Mouse (Mus musculus) embryonic facial prominence, embryonic 12.5 days (tissue): ENCODE measurements around the gene Gm10961. TPM values are rescaled to one million over a fixed set of nuclear protein-coding genes. Genes with fewer than 3 reads are reported as not detected.
A peak's percentile ranks its signal among the peaks of the same experiment; 100 is the strongest.

Experiments used
- ATAC-seq: fragments of 200-750 bp; cut with Nextera tagmentation; 2 replicates; pipeline ENCODE4 v1.8.0; 2017; ENCODE audit not compliant: insufficient number of reproducible peaks, insufficient read depth, low FRiP score, low TSS enrichment
- H3K27ac ChIP-seq: fragments of 300-500 bp; sonication (generic); 2 replicates; pipeline ENCODE4 v1.5.1; 2016; ENCODE audit warnings: mild to moderate bottlenecking
- H3K27me3 ChIP-seq: fragments of 300-500 bp; sonication (generic); 2 replicates; pipeline ENCODE4 v1.6.1; 2016; ENCODE audit warnings: mild to moderate bottlenecking, moderate library complexity
- H3K36me3 ChIP-seq: fragments of 300-500 bp; sonication (generic); 2 replicates; pipeline ENCODE4 v1.6.1; 2016; ENCODE audit warnings: mild to moderate bottlenecking
- H3K4me1 ChIP-seq: fragments of 300-500 bp; sonication (generic); 2 replicates; pipeline ENCODE4 v1.6.1; 2016
- H3K4me2 ChIP-seq: fragments of 300-500 bp; sonication (generic); replicated peaks from 2 replicates; pipeline ENCODE4 v1.6.1; 2016; ENCODE audit warnings: mild to moderate bottlenecking, moderate library complexity
- H3K4me3 ChIP-seq: fragments of 300-500 bp; sonication (generic); 2 replicates; pipeline ENCODE4 v1.5.1; 2016; ENCODE audit warnings: mild to moderate bottlenecking
- H3K9ac ChIP-seq: fragments of 300-500 bp; sonication (generic); 2 replicates; pipeline ENCODE4 v1.6.1; 2016; ENCODE audit warnings: mild to moderate bottlenecking, moderate library complexity
- H3K9me3 ChIP-seq: fragments of 300-500 bp; sonication (generic); 2 replicates; pipeline ENCODE4 v1.6.1; 2016; ENCODE audit warnings: mild to moderate bottlenecking, moderate library complexity
- WGBS: fragments of 180-500 bp; shearing (Covaris S2); methylation state at CpG from one replicate; pipeline ENCODE4 v1.1.7; 2016; 5-methylcytosine and 5-hydroxymethylcytosine counted together
- polyA plus RNA-seq: library from polyadenylated mRNA; unstranded; fragments of >200 nt; fragmentation: Nextera tagmentation; extraction: Ambion mirVana; gene quantifications from 2 replicates; pipeline ENCODE4 v1.2.1, GENCODE M21; 2016

Gene Gm10961
- polyA plus RNA-seq = not detected in 2 replicates

DNA sequence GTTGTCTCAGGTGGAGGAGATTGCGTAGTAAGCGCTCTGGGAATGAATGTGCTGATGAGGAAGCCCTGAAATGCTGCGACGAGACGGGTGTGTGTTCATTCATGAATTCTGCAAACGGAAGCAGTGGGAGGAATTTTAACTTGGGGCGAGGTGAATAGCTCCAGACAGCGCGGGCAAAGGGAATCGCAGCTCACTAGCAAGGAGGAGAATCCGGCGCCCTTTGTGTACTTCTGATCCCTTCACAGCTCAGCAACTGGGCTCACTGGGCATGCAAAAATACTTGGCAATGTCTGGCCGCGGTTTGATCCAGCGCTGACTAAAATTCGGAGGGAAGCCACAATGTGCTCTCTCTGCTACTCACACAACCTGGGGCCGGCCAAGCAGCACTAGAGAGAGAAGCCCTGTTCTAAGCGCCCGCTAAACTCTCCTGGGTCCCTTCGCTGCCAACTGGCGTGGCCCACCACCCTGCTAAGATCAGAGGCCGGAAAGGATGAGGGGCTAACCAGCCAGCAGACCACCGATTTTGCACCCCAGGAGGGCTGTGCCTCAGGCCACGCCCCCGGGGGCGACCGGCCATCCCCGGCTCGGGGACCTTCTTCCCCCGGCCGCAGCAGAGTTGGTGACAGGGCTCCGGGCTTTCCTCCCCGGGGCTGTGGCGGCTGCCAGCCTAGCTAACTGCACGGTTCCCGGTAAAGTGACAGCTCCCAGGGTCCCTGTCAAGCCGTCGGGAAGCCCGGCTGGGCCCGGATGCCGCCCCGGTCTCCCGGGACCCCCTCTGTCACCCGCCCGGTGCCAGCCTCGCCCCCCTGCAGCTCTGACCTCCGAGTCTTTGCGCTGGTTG, at the start of gene Gm10961:
Gene Gm10961, plus strand, starts transcription at position 641 of the 841 bp plus-strand sequence.
- no peaks in the 10 kb centered on the region for H3K9me3 ChIP-seq
- 1% methylated on average over 48 of the region's 48 CpGs for WGBS
- peak within 1 kb of the TSS; percentile 81 for H3K4me3 ChIP-seq
- peak; percentile 85 for ATAC-seq
- H3K36me3 ChIP-seq = peaks cover 29% of the 10 kb centered on the region
- peak within 1 kb of the TSS; percentile 93 for H3K27ac ChIP-seq
- peaks cover 10% of the 10 kb centered on the region; the same call in 1 of the 2 replicates for H3K4me1 ChIP-seq
- peak within 1 kb of the TSS; percentile 94 for H3K9ac ChIP-seq
- H3K27me3 ChIP-seq = no peaks in the 10 kb centered on the region
- H3K4me2 ChIP-seq = peak within 1 kb of the TSS; percentile 68

DNA sequence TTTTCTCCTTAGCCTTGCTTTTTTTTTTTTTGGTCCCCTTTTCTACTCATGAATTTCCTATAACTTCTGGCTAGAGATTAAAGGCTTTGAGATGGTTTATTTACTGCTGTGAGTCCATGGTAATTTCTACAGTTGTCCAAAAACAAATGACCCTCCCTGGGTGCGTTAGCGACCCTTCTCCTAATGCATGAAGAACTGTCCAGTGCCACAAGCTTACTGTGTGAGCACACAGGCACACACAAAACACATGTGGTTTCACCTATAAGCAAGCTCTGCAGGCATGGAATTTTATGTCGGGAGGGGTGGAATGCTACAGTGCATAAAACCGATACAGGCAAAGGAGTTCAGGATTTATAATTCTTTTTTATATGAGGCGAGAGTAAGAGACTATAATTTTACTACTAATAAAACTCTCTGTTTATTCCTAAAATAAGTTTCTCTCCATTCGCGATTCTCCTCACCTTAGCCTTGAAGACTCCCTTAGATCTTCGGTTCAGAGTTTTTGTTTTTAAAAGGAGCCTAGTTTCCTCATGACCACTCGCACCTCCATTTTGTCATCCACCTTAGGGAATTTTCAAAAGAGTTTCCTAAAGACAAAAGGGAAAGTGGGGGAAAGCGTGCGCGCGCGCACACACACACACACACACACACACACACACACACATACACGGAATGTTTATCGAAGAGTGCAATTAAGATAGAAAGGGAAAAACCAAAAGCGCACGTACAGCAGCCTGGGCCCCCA, 48.8 kb upstream of the Gm10961 start:
- H3K9me3 ChIP-seq = no peaks in the 10 kb centered on the region
- peak overlapping the region; percentile 76 for H3K4me2 ChIP-seq
- peaks cover 69% of the 10 kb centered on the region for H3K27me3 ChIP-seq
- peak overlapping the region; percentile 62 for H3K9ac ChIP-seq
- H3K27ac ChIP-seq = peak overlapping the region; percentile 80
- H3K4me1 ChIP-seq = peaks cover 31% of the 10 kb centered on the region; the same call in 1 of the 2 replicates
- H3K36me3 ChIP-seq = no peaks in the 10 kb centered on the region
- WGBS = 2% methylated on average over 18 of the region's 18 CpGs
- ATAC-seq = no peak
- peak overlapping the region; percentile 41 for H3K4me3 ChIP-seq

DNA sequence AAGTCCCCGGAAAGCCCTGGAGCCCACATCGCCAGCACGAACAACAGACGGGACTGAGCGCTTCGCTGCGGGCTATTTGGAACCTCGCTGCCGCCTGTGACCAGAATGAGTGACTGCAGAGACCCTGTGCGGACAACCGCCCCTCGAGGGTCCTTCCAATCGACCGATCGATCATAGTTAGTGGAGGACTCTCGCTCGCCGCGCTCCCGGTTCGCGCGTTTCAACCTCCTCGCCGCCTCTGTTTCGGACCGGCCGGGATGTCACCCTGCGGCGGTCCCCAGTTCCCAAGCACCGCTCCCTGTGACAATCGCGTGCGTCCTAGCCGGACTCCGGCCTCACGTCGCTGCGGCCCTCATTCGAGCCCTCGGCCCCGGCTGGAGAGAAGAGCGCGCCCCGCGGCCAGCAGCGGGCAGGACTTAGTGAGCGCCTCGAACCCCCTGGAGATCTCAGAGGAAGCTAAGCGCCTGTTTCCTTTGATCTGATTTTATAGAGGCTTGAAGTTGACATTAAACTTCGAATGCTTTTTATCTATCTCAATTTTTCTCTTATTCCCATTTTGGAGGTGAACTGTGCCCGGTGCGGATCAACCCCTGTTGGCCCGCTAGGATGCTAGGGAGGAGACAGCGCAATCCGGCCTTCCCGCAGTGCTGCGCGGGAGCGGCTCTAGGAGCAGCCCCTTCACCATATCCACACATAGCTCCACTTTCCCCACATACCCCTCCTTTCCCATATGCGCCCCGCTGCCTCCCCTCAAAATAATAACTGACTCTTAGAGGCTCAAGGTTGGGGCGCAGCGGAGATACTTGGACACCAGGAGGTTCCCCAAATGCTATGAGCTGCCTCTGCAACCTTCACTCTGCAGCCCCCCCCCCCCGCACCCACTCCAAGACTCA, 48.0 kb upstream of the Gm10961 start:
- no peak for ATAC-seq
- H3K9ac ChIP-seq = peak overlapping the region; percentile 62
- H3K36me3 ChIP-seq = no peaks in the 10 kb centered on the region
- H3K4me1 ChIP-seq = peaks cover 31% of the 10 kb centered on the region; the same call in 1 of the 2 replicates
- peak overlapping the region; percentile 76 for H3K4me2 ChIP-seq
- no peaks in the 10 kb centered on the region for H3K9me3 ChIP-seq
- peak overlapping the region; percentile 80 for H3K27ac ChIP-seq
- WGBS = under 1% methylated on average over 65 of the region's 65 CpGs
- peak overlapping the region; percentile 41 for H3K4me3 ChIP-seq
- peaks cover 77% of the 10 kb centered on the region for H3K27me3 ChIP-seq

DNA sequence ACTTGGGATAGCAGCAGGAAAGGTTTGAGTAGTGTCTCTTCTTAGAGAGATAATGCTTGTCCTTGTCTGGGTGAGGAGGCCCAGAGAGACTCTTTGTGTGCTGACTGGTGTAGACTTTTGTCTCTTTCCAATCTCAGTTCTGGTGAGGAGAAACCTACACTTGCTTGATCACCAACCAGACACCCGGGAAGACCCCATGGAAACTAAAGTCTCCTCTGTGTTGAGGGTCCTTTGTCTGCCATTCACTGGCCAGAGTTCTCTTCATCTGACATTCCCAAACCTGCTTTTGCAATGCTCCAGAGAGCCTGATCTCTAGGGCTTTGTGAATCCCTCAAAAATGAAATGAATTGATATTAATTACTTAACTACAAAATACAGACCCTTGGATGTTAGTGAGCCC, 47.2 kb upstream of the Gm10961 start:
- no peak overlapping the region; the same call in 1 of the 2 replicates for H3K4me3 ChIP-seq
- peaks cover 31% of the 10 kb centered on the region; the same call in 1 of the 2 replicates for H3K4me1 ChIP-seq
- H3K27me3 ChIP-seq = peaks cover 82% of the 10 kb centered on the region
- no peak overlapping the region for H3K9ac ChIP-seq
- WGBS = 4% methylated on average over 1 of the region's 1 CpGs
- H3K4me2 ChIP-seq = peak overlapping the region; percentile 76
- H3K36me3 ChIP-seq = no peaks in the 10 kb centered on the region
- no peak for ATAC-seq
- peak overlapping the region; percentile 80; the same call in 1 of the 2 replicates for H3K27ac ChIP-seq
- H3K9me3 ChIP-seq = no peaks in the 10 kb centered on the region

DNA sequence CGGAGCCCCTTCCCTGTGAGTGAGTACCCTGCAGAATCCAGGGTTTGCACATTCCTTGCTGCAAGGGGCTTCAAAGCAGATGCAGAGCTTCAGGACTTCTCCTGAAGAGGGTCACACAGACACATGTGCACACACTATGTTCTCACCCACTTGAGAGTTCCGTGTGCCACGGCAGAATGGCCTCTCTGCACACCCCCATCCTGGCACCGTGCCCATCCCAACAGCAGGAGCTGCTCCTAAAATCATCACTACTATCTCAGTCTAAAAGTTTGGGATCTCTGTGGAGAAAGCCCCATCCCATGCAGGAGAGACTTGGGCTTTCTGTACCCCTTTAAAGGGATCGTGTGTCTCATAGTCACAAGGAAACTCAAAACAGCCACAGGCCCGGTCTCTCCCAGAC, 44.6 kb upstream of the Gm10961 start:
- H3K27me3 ChIP-seq = peaks cover 69% of the 10 kb centered on the region
- no peak for ATAC-seq
- 0 out of 2 replicates have a peak overlapping the region, but pooled peaks have one; percentile 2 for H3K27ac ChIP-seq

DNA sequence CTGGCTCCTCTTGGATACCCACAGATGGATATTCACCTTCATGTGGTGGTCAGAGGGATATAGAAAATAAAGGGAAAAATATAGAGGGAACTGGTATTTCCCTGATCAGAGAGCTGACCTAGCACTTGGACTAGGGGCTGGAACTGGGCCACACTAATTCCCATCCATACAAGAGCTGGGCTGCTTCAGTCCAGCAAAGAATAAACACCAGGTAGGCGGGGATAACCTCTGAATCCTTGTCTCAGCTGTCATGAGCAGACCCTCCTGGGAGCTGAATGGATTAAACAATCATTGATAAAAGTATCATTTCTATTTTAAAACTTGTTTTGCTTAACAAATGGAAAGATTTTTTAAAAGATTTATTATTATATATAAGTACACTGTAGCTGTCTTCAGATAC, 39.5 kb upstream of the Gm10961 start:
- no peaks in the 10 kb centered on the region for H3K36me3 ChIP-seq
- H3K4me2 ChIP-seq = no peak overlapping the region
- H3K27me3 ChIP-seq = peaks cover 56% of the 10 kb centered on the region
- no peak overlapping the region for H3K27ac ChIP-seq
- no peak overlapping the region for H3K4me3 ChIP-seq
- H3K9me3 ChIP-seq = no peaks in the 10 kb centered on the region
- 69% methylated on average over 1 of the region's 1 CpGs for WGBS
- no peak overlapping the region for H3K9ac ChIP-seq
- H3K4me1 ChIP-seq = peaks cover 14% of the 10 kb centered on the region; the same call in 1 of the 2 replicates
- ATAC-seq = no peak

More for the DNA sequence above, 44.6 kb upstream of the Gm10961 start:
- WGBS = 58% methylated on average over 6 of the region's 6 CpGs
- Histone ChIP-seq H3K36me3 (no peaks in the 10 kb centered on the region), H3K9ac (no peak overlapping the region), H3K4me2 (no peak overlapping the region), H3K4me3 (no peak overlapping the region), H3K4me1 (peaks cover 18% of the 10 kb centered on the region; the same call in 1 of the 2 replicates), H3K9me3 (no peaks in the 10 kb centered on the region)

DNA sequence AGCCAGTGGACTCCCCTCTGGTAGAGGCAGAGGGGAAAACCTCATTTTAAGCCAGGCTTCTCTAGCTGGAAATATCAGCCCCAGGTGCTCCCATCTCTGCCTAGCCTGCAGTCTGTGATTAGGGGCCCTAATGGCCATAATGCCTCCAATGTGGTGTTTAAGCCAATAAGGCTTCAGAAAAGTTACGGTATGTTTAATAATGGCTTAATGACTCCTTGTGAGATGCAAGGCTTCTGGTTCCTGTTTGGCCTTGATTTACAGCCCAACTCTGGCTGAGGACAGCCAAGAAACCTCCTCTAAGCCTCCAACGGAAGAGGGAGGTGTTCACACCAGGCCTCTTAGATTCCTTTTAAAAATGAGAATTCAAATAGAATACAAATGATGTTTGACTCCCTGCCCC, 37.5 kb upstream of the Gm10961 start:
- H3K27ac ChIP-seq = no peak overlapping the region
- WGBS = 24% methylated on average over 2 of the region's 2 CpGs
- no peak overlapping the region for H3K4me3 ChIP-seq
- peaks cover 14% of the 10 kb centered on the region; the same call in 1 of the 2 replicates for H3K4me1 ChIP-seq
- peak overlapping the region; percentile 77 for H3K4me2 ChIP-seq
- no peaks in the 10 kb centered on the region for H3K9me3 ChIP-seq
- no peak overlapping the region for H3K9ac ChIP-seq
- H3K36me3 ChIP-seq = no peaks in the 10 kb centered on the region
- ATAC-seq = no peak
- H3K27me3 ChIP-seq = peaks cover 53% of the 10 kb centered on the region

DNA sequence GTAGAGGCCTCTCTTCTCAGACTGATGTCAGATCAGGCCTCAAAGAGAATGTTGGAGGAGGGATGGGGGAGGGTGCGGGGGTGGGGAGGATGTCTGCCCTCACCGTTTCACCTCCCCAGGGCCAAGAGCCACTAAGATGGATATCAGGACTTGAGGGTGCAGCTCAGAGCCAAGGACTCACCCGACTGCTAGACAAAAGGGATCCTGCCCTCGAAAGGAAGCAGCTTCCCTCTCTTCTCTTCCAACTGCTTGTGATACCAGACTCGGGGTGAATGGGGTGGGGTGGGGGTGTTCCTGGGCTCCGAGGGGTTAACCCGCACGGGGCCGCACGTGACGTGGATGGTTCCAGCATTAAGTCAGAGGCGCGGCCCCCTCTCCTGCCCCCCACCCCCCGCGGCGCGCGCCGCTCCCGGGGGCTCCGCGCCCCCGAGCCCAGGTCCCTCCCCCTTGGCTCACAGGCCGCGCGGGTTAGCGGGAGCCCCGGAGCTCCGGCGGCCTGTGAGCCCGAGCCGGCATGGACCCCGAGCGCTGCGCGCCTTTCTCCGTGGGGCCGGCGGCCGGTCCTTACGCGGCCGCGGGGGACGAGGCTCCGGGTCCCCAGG, 36.4 kb upstream of the Gm10961 start, which contains the start of gene Alx3:
Gene Alx3, plus strand, starts transcription at position 370 of the 602 bp plus-strand sequence.
- peaks cover 14% of the 10 kb centered on the region; the same call in 1 of the 2 replicates for H3K4me1 ChIP-seq
- peak within 1 kb of the TSS; percentile 58 for H3K4me3 ChIP-seq
- ATAC-seq = no peak
- H3K4me2 ChIP-seq = peak within 1 kb of the TSS; percentile 77
- peaks cover 58% of the 10 kb centered on the region for H3K27me3 ChIP-seq
- peak within 1 kb of the TSS; percentile 90 for H3K27ac ChIP-seq
- under 1% methylated on average over 41 of the region's 46 CpGs for WGBS
- H3K36me3 ChIP-seq = no peaks in the 10 kb centered on the region
- no peaks in the 10 kb centered on the region for H3K9me3 ChIP-seq
- H3K9ac ChIP-seq = peak within 1 kb of the TSS; percentile 84

DNA sequence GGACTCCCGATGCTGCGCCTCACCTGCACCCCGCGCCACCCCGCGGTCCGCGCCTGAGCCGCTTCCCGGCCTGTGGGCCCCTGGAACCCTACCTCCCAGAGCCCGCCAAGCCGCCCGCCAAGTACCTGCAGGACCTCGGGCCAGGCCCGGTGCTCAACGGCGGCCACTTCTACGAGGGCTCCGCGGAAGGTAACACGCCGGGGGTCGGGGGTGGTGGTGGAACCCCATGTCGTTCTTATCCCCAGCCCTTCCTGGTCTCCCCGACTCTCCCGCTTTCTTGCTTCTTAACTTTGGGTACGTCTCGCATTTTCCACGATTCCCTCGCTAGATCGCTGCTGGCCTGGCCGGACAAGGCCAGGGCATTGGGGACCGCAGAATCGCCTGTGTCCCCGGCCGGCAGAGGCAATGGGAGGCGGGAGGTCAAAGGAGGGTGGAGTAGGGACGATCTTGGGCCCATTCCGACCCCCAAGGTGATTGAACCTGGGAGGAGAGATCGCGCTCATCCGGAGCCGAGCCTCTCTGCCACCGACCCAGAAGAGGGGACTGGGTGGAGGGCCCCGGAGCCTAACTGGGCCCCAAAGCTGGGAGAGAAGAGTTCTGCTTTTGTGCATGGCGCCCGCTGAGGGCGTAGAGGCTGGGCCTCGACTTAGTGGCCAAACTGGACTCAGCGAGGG, 35.7 kb upstream of the Gm10961 start:
- H3K27ac ChIP-seq = peak overlapping the region; percentile 90
- H3K27me3 ChIP-seq = peaks cover 64% of the 10 kb centered on the region
- ATAC-seq = no peak
- H3K36me3 ChIP-seq = no peaks in the 10 kb centered on the region
- peak overlapping the region; percentile 77 for H3K4me2 ChIP-seq
- peak overlapping the region; percentile 84 for H3K9ac ChIP-seq
- peaks cover 20% of the 10 kb centered on the region for H3K4me1 ChIP-seq
- H3K4me3 ChIP-seq = peak overlapping the region; percentile 58
- WGBS = under 1% methylated on average over 48 of the region's 50 CpGs
- no peaks in the 10 kb centered on the region for H3K9me3 ChIP-seq

DNA sequence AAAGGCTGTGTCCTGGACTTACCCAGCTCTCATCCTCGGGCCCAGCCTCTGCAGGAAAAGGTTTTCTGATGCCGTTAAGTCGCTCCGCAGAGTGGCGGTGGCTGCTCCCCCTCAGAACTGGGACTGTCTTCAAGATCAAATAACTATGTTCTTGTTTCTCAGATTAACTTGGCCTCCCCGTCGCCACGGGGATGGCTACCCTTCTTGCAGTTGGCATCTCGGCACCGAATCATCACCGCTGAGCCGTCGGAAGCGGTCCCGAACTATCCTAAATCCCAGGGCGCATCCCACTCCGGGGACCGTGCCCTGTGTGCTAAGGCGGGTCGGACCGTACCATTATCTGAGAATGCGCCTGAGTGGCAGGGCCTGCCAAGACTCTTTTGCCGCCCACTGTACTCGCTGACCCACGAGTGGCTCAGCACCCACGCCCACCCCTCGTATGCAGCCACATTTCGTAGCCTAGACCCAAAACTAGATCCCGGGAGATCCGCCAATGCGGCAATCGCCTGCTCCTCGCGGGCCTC, 35.1 kb upstream of the Gm10961 start:
- peak overlapping the region; percentile 84 for H3K9ac ChIP-seq
- H3K27me3 ChIP-seq = peaks cover 68% of the 10 kb centered on the region
- no peaks in the 10 kb centered on the region for H3K36me3 ChIP-seq
- WGBS = under 1% methylated on average over 34 of the region's 34 CpGs
- H3K4me3 ChIP-seq = peak overlapping the region; percentile 58
- peak overlapping the region; percentile 77 for H3K4me2 ChIP-seq
- ATAC-seq = no peak
- H3K4me1 ChIP-seq = peaks cover 26% of the 10 kb centered on the region
- no peaks in the 10 kb centered on the region for H3K9me3 ChIP-seq
- peak overlapping the region; percentile 90 for H3K27ac ChIP-seq
